Mouse (Mus musculus) ES-E14 (cell line): ENCODE measurements around the gene Mesp1.

ENCODE experiments used
- CHD2 ChIP-seq: IDR thresholded peaks from 2 replicates; pipeline ENCODE4 v1.6.1; 2014; ENCODE audit warnings: mild to moderate bottlenecking, low read depth, low read length, inconsistent platforms
- HCFC1 ChIP-seq: IDR thresholded peaks from 2 replicates; pipeline ENCODE4 v1.6.1; 2012; ENCODE audit warnings: low read length, inconsistent platforms, borderline replicate concordance; ENCODE audit not compliant: insufficient read depth
- MAFK ChIP-seq: IDR thresholded peaks from 2 replicates; pipeline ENCODE4 v1.6.1; 2014; ENCODE audit warnings: mild to moderate bottlenecking, low read depth, low read length, inconsistent platforms; ENCODE audit not compliant: insufficient read depth
- ZNF384 ChIP-seq: IDR thresholded peaks from 2 replicates; pipeline ENCODE4 v1.6.1; 2012; ENCODE audit warnings: low read depth, low read length, inconsistent platforms

DNA sequence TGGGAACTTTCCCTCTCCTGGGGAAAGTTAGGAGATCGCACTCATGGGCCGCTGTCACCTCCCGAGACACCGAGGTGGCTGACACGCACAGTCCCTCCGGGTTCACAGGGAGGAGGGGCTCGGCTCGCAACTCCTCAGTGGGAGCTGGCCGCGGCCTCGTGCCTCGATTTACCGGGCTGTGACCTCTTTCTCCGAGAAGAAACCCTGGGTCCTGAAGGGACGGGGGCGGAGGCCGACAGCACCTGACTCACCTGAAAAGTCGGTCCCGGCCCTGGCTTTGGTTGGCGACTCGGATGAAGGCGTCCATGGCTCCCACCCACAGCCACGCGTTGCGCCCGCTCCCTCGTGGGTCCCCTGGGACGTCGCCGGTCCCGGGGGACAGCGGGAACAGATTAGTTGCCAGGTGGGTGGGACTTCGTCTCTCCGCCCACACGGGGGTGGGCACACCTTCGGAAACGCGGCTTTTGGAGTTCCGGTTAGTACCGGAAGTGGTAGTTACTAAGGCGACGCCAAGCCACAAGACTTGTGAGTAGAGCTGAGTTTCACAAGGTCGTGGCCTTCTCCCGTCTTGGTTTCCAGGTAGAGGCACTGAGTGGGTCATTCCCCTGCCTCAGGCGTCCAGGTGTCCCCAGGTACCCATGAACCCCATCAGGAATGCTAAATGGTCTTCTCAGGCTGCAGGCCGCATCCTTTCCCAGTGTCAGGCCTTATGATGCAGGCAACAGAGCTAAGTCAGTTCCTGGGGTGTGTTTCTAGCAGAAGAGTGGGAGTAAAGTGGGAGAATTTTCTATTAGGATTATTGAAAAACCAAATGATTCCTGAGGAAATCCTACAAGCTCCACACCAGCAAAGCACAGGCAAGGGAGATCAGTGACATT is 50.7 kb downstream of the Mesp1 start, which contains the start of the genes Pex11a and Wdr93:
- TF ChIP-seq MAFK (no peak), HCFC1 (no peak), ZNF384 (no peak), CHD2 (no peak)
